Mouse (Mus musculus): ENCODE data around the gene 1700088E04Rik. TPM values are rescaled to one million over a fixed set of nuclear protein-coding genes. Genes with fewer than 3 reads are reported as not detected.

The 1700088E04Rik gene
- polyA plus RNA-seq (2012; rRNA removed) = 1.6 and 2.1 TPM in 2 replicates

DNA sequence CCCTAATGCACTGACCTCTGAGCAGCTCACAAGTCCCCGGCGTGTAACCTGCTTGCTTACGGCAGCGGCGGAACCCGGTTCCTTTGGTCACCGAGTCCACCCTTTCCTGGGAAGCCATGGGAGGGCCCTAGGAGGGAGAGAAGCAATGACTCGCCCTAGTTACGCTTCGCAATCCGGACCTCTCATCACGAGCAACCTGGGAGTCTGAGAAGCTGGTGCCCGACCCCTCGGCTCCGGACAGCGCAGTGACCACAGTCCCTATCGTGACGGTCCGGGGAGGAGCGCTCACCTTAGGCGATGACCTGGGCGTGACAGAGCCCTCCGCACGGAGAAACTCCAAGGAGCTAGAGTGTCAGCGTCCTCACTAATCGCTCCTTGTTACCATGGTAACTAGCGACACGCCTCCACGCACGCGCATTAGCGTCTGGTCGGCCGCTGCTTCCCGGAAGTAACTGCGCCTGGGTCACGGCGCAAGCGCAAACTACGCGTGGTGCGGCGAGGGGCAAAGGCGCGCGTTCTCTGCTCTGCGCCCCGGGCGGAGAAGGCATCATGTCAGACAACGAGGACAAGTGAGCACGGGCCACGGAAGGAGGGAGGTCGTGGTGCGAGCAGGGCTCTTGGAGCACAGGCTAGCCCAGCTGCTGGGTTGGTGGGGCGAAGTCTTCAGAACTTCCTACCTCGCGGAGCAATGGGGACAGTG, at the start of gene 1700088E04Rik, which contains the start of gene Polr2f:
Gene 1700088E04Rik, minus strand, starts transcription at position 388 of the 700 bp plus-strand sequence.
Gene Polr2f, plus strand, starts transcription at position 144 of the 700 bp plus-strand sequence.
- WGBS = under 1% methylated on average over 57 of the region's 57 CpGs

DNA sequence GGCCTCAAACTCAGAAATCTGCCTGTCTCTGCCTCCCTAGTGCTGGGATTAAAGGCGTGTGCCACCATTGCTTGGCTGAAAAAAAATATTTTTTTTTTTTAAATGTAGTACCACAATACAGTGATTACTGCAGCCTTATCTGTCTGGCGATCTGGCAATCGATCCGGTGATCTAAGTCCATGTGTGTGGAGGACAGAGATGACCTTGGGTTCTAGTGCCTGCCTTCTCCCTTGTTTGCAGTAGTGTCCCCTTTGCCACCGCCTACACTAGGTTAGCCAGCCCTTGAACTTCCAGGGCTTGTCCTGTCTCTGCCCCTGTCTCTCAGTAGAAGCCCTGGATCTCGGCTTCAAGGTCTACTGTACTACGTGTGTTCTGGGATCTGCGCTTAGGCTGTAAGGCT, 46.8 kb upstream of the 1700088E04Rik start:
- DNase-seq (ENCODE audit: low read depth, low spot score) = no peak
- 87% methylated on average over 8 of the region's 8 CpGs for WGBS

More for the DNA sequence above, at the start of gene 1700088E04Rik, which contains the start of gene Polr2f:
- DNase-seq (ENCODE audit: low read depth, low spot score) = peak; percentile 95

DNA sequence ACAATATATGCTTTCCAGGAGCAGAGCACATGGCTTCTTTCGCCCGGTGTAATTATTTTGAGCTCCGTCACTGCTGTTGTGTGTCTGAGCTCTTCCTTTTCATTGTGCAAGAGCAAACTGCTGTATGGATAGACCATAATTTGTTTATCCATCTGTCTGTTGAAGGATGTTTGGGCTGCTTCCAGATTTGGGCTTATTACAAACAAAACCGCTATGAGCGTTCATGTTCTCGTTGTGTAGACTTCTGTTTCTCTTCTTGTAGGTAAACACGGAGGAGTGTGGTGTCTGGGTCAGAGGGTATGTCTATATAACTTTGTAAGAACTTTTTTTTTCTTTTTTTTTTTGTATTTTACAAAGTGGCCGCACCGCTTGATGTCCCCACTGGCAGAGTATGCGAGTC, 44.2 kb upstream of the 1700088E04Rik start:
- 47% methylated on average over 10 of the region's 10 CpGs for WGBS
- no peak for DNase-seq (ENCODE audit: low read depth, low spot score)

DNA sequence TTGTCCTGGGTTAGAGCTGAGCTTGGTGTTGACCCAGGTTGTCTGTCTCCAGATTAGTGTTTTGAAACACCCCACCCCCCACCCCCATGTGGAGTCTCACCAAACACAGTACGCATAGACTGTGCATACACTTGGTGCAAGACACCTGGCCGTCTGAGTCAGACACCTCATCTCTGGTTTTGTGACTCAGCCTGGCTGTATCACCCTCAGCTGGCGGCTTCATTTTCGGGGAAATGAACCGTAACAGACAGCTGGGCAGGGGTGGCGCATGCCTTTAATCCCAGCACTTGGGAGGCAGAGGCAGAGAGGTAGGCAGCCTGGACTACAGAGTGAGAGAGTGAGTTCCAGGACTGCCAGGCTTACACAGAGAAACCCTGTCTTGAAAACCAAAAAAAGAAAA, 35.9 kb upstream of the 1700088E04Rik start:
- 56% methylated on average over 6 of the region's 6 CpGs for WGBS
- DNase-seq (ENCODE audit: low read depth, low spot score) = no peak

DNA sequence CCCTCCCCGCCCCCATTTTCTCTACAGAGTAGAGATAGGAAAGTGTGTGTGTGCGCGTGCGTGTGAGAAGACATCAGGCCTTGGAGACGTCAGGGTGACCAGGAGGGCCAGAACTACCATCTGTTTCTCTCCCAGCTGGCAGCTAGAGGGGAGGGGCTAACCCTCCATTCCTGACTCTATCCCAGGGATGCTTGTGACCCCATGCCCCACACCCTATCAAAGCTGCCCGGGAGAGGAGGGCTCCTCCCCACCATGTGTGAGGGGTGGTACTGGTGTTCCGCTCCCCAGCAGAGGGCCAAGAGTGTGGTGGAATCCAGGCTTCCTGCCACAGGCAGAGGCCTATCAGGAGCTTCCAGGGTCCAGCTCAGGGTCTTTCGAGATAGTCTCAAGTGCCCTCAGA, 25.7 kb upstream of the 1700088E04Rik start:
- no peak for DNase-seq (ENCODE audit: low read depth, low spot score)
- WGBS = 61% methylated on average over 8 of the region's 8 CpGs

DNA sequence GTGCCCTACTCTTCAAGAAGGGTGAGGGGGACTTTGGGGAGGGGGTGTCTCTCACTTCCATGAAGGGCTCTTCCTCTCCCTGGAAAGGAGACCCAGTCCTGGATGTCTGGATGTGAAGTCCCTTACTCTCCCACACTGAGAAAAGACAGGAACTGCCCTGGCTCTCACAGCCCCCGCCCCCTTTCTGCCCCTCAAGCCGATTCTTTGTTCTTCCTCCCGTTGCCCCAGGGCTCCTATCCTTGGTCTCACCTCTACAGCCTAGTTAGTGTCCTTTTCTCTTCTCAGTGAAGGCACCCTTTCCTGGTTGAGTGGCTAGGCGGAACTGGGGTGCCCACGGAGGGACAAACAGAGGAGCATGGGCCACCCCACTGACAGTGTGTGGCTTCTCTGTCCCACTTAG, 24.1 kb upstream of the 1700088E04Rik start, which contains the start of gene Sox10:
Gene Sox10, minus strand, starts transcription at position 101 of the 400 bp plus-strand sequence.
- WGBS = 62% methylated on average over 5 of the region's 5 CpGs
- no peak for DNase-seq (ENCODE audit: low read depth, low spot score)

DNA sequence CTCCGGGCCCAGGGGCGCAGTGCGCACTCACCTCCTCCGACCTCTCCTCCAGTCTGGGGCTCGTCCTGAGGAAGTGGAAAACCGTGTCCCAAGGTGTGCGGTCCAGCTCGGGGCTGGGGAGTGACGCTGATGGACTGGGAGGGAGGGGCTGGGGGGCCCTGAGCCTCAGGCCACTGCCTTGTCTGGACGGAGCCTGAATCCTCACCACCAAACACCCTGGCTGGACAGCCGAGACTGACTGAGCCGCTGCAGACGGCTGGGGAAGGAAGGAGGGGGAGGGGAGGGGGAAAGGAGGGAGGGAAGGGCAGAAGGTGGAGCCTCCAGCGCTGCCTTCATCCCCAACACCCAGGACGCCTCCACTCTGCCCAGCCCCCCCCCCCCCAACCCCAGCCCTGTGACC, 23.2 kb upstream of the 1700088E04Rik start:
- WGBS = 9% methylated on average over 15 of the region's 15 CpGs
- DNase-seq (ENCODE audit: low read depth, low spot score) = no peak

DNA sequence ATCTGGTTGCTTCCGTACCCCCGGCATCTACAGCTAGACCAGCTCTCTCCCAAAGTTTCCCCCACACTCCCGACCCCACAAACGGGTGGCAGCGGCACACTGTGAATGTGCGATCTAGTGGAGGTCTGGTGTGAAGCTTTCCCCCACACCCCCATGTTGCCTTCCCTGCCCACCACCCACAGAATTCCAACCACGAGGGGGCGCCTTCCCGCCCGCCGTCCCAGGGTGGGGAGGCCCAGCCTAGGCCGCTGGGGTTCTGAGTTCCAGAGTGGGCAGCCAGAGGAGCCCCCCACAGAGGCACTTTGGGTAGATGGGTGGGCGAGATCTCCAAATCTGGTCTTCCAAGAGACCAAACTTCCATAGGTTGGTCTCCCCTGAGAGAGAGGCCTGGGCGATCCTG, 21.8 kb upstream of the 1700088E04Rik start:
- WGBS = 42% methylated on average over 14 of the region's 14 CpGs
- DNase-seq (ENCODE audit: low read depth, low spot score) = no peak

DNA sequence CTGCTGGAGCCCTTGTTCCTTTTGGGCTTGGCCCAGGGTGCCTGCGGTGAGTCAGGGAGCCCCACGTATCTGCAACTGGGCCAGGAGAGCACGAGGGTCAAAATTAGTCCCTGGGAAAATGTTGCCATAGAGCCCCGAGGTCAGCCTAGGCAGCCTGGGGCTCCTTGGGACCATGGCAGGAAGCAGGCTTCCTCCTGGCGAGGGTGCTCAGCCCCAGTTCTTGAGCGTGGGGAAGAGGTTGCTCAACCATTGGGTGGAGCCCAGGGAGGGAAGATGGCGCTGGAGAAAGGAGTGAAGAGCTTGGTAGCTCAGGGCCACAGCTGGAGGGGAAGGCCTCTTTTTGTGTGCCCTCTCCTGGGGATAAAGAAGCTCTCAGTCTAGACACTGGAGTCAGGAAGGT, 21.2 kb upstream of the 1700088E04Rik start:
- no peak for DNase-seq (ENCODE audit: low read depth, low spot score)
- WGBS = 56% methylated on average over 7 of the region's 7 CpGs

DNA sequence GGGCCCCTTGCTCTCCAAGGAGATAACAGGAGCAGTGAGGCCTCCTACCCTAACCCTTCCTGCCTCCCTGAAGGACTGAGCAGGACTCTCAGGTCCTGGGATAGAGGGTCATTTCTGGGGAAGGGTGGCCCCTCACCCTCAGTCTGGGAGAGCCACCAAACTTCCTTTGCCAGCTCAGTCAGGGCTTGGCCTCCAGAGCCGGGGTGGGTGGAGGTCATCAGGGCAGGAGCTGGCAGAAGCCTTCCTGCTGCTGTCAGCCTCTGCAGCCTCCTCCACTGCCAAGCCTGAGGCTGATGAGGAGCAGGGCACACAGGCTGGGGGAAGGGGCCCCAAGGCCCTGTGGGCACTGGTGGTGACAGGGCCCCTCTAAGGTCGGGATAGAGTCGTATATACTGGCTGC, 14.5 kb upstream of the 1700088E04Rik start:
- 17% methylated on average over 3 of the region's 3 CpGs for WGBS
- no peak for DNase-seq (ENCODE audit: low read depth, low spot score)

DNA sequence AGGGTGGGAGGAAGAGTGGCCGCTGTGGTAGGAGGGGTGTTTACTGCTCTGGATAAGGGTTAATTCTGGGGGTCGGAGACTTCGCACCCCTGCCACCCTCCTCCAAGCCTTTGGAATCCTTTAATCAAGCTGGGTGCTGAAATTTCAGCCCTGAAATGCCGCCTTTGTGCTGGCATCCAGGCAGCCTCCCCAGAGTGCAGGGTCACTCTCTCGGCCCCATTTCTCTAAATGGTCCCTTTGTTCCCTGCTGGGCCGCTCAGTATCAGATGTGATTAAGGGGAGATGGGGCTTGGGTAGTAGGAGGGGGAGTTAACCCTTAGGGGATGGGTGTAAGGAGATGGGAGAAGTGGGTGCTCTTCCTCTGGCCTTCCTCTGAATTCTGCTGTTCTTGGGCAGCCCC, 11.7 kb upstream of the 1700088E04Rik start:
- 81% methylated on average over 6 of the region's 6 CpGs for WGBS
- DNase-seq (ENCODE audit: low read depth, low spot score) = no peak

DNA sequence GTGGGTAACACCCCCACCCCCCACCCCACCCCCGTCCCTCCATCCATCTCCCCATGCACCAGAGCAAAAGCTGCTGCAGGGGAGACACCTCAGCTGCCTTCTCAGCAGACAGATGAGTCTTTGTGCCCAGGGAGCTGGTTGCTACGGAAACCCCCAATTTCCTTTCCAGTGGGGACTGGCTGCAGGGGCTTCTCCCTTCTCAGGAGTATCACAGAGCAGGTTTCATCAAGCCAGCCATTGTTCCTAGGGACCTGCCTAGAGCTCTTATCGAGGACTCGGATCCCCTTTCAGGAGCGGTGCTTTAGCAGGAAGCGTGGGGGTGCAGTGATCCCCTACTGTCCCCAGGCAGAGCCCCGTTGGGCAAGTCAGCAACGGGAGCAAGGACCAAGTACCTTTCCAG, 10.8 kb upstream of the 1700088E04Rik start:
- no peak for DNase-seq (ENCODE audit: low read depth, low spot score)
- WGBS = 89% methylated on average over 8 of the region's 8 CpGs

DNA sequence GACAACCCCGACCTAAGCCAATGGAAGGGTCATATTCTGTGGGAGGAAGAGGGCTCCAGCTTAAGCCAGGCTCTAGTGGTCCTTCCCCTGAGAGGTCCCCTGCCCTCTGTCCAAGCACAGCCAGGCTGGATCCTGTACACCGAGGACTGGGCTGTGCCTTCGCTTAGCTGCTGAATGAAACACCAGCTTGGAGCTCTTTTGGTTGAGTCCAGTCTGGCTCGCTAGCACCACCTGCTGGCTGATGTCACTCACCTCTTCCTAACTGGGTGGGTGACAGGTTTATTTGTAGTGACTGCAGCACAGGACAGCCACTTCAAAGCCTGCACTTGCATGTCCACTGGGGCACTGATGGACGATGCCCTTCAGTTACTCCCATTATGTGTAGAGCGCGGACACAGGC, 7.5 kb upstream of the 1700088E04Rik start:
- 47% methylated on average over 7 of the region's 7 CpGs for WGBS
- DNase-seq (ENCODE audit: low read depth, low spot score) = peak; percentile 56

DNA sequence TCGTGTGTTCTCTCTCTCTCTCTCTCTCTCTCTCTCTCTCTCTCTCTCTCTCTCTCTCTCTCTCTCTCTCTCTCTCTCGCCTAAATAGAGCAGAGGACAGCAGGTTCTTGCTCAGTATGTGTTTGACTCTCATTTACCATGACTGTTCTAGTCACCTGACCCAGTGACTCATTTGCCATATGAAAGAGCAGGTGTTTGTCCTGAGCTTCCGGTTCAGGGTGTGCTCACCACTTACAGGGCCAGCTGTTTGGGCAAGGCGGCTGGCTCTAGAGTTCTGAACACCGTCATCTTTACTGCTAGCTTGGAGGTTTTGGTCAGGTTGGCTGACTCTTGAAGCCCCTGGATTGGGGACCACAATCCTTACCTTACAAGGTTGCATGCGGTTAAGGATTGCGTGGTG, 4.5 kb upstream of the 1700088E04Rik start:
- peak; percentile 86 for DNase-seq (ENCODE audit: low read depth, low spot score)

DNA sequence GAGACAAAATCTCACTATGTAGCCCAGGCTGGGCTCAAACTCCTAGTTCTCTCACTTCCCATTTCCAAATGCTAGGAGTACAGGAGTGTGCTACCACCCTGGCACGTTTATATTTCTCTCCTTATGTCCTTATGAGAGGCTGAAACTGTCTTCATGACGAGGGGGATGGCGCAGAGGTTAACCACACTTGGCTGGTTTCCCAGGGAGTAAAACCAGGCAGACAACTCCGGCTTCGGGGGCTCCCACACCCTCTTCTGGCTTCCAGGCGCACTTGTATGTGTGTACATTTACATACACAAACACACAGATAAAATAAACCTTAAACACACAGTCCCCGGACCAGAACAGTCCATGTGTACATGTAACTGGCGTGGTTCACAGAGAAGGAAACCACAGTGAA, 3.0 kb upstream of the 1700088E04Rik start:
- DNase-seq (ENCODE audit: low read depth, low spot score) = no peak

More for the DNA sequence above, 4.5 kb upstream of the 1700088E04Rik start:
- 50% methylated on average over 7 of the region's 7 CpGs for WGBS

DNA sequence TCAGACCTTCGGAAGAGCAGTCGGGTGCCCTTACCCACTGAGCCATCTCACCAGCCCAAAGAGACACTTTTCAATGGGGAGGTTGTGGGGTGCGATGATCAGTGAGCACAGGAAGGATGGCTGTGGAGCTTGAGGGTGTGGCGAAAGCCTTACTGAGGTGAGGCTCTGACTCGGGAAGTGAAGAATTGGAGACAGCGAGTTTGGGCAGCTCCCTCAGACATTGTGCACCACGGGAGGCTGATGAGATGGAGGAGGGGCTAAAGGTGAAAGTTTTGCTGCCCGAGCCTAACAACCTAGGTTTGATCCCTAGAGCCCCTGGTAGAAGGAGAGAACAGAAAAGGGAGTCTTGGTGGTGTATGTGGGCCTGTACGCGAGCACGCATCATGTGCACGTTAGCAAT, 2.3 kb upstream of the 1700088E04Rik start:
- DNase-seq (ENCODE audit: low read depth, low spot score) = no peak
- WGBS = 79% methylated on average over 12 of the region's 12 CpGs

More for the DNA sequence above, 3.0 kb upstream of the 1700088E04Rik start:
- 19% methylated on average over 8 of the region's 8 CpGs for WGBS

DNA sequence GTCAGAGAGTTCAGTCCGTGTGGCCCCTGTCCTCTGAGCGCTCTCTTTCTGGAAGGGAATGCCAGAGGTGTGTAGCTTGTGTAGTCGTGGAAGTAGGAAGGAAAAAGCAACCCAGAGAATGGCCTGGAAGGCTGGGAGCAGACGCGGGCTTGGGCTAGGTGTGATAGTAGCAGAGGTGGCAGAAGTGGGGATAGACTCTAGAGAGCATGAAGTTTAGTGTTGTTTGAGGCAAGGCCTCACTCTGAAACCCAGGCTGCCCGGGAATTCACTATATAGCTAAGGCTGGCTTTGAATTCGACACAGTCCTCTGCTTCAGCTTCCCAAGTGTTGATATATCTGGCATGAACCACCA, 489 bp upstream of the 1700088E04Rik start:
- WGBS = under 1% methylated on average over 7 of the region's 7 CpGs

DNA sequence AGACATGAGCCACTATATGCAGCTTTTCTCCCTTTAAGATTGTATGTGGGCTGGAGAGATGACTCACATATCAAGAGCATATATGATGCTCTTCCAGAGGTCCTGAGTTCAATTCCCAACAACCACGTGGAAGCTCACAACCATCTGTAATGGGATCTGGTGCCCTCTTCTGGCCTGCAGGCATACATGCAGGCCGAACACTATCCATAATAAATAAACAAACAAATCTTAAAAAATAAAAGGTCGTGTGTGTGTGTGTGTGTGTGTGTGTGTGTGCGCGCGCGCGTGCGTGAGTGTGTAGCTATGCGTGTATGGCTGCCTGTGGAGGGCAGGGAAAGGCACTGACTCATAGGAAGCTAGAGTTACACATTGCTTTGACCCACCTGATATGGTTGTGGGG, 1.4 kb downstream of the 1700088E04Rik start:
- 48% methylated on average over 10 of the region's 10 CpGs for WGBS
- DNase-seq (ENCODE audit: low read depth, low spot score) = no peak

More for the DNA sequence above, 489 bp upstream of the 1700088E04Rik start:
- DNase-seq (ENCODE audit: low read depth, low spot score) = no peak

DNA sequence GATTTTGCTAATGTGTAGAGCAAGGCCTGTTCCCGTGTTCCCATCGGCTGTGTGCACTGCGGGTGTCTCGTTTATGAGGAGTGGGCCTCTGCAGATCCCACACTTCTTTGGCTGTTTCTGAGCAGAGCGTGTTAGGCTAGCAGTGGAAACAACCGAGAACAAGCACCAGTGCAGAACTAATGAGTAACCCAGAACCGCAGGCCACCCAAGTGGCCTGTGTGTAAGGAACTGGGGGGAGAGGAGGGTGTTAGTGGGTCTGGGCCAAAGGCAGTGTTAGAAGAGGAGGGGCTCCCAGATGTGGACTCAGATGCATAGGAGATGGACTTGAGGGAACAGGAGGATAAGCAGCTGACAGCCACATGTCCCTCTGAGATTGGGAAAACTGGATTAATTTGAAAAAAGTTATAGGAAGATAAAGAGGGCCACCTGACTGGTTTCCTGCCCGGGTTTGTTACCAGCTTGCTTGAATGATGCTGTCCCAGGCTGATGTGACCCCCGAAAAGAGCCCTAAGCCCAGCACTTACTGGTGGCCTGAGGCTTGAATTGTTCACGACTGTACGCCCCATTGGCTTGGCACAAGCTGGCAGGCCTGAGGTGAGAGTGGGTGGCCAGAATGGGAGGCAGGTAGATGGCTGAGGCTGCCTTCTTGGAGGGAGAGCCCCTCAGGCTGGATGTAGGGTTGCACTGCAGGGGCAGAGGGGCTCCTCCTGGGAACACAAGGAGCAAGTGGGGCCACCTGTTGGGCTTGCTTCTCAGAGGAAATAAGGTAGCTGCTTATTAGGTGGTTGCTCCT, 5.1 kb downstream of the 1700088E04Rik start:
- 66% methylated on average over 11 of the region's 11 CpGs for WGBS
- DNase-seq (ENCODE audit: low read depth, low spot score) = no peak

DNA sequence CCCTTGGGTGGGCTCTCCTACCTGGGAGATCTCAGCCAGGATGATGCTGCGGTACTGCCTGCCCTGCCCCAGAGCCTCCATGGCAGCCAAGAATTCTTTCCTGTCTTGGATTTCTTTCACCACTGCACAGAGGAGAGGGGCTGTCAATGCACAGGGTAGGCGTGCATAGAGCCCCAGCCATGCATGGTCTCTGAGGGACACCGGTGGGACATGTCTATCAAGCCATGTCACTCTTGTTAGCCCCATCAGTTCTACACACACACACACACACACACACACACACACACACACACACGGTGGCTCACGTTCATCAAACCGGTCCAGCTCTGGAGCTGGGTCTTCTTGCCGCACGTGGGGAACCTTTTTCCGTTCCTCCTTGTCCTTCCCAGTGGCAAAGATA, 5.7 kb downstream of the 1700088E04Rik start:
- DNase-seq (ENCODE audit: low read depth, low spot score) = no peak
- WGBS = 77% methylated on average over 9 of the region's 9 CpGs
